Mouse (Mus musculus): ENCODE data around the gene Prss16. TPM values are rescaled to one million over a fixed set of nuclear protein-coding genes. Genes with fewer than 3 reads are reported as not detected.

Prss16 gene
- total RNA-seq, 1 experiment from 2014 or later = 0.74 TPM

GRCm38 (mm10) chr13:22007121-22007510 lies 2.4 kb downstream of the Prss16 start:
- DNase-seq = no peak

- peak; percentile 64 for DNase-seq
These were observed 3.0 kb downstream of the Prss16 start for GRCm38 (mm10) chr13:22006334-22007120.

- peak; percentile 48 for DNase-seq
These were observed 3.8 kb downstream of the Prss16 start for GRCm38 (mm10) chr13:22005605-22006333.

GRCm38 (mm10) chr13:22001823-22002222 lies 7.7 kb downstream of the Prss16 start:
- no peak for DNase-seq

GRCm38 (mm10) chr13:22001346-22001745 lies 8.2 kb downstream of the Prss16 start:
- DNase-seq = no peak

- DNase-seq = no peak
These were observed 10.4 kb downstream of the Prss16 start for GRCm38 (mm10) chr13:21999147-21999546.

GRCm38 (mm10) chr13:21998412-21998811 lies 11.1 kb downstream of the Prss16 start:
- DNase-seq = no peak

- no peak for DNase-seq
These were observed 11.7 kb downstream of the Prss16 start for GRCm38 (mm10) chr13:21997821-21998220.

GRCm38 (mm10) chr13:21997201-21997820 lies 12.2 kb downstream of the Prss16 start:
- no peak for DNase-seq

- DNase-seq = no peak
These were observed 12.7 kb downstream of the Prss16 start for GRCm38 (mm10) chr13:21996840-21997185.

GRCm38 (mm10) chr13:21996101-21996839 lies 13.3 kb downstream of the Prss16 start:
- no peak for DNase-seq

- DNase-seq = peak; percentile 49
These were observed 14.1 kb downstream of the Prss16 start for GRCm38 (mm10) chr13:21995331-21995914.

GRCm38 (mm10) chr13:21994896-21995295 lies 14.6 kb downstream of the Prss16 start:
- no peak for DNase-seq

- peak; percentile 37 for DNase-seq
These were observed 15.4 kb downstream of the Prss16 start for GRCm38 (mm10) chr13:21993957-21994738.

GRCm38 (mm10) chr13:21992550-21992949 lies 17.0 kb downstream of the Prss16 start:
- DNase-seq = no peak

- no peak for DNase-seq
These were observed 25.1 kb downstream of the Prss16 start for GRCm38 (mm10) chr13:21984486-21984885.

GRCm38 (mm10) chr13:21981803-21982193 lies 27.7 kb downstream of the Prss16 start:
- no peak for DNase-seq

GRCm38 (mm10) chr13:21980981-21981802 lies 28.4 kb downstream of the Prss16 start, which contains the start of gene Pom121l2:
TSS of gene Pom121l2 (plus strand) at chr13:21981194.
- peak; percentile 62 for DNase-seq

GRCm38 (mm10) chr13:21974726-21975473 lies 34.6 kb downstream of the Prss16 start:
- DNase-seq = peak; percentile 75

All from adrenal gland, postnatal 14 days (tissue).